ENCODE assay signal across 8 mouse cellular contexts in the genomic region with DNA sequence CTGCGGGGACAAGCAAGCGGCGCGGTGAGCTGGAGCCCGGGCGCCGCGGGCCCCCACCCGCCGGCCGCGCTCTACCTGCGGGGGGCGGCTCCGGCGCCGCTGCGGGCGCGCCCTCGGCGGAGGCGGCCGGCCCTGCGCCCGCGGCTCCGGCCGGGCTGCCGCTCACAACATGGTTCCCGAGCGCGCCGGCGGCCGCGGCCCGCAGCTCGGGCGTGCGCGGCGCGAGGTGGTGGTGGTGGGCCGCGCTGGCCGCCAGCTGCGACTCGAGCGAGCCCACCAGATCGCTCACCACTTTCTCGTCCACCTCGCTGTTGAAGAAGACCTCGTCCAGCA. TPM values are rescaled to one million over a fixed set of nuclear protein-coding genes. Genes with fewer than 3 reads are reported as not detected.
DNase-seq lines count a peak whose midpoint lies in the region; ATAC-seq and TF ChIP-seq lines count a peak whose summit lies in the region.

No protein-coding gene starts in this region.

- TF ChIP-seq CTCF in liver, adult 2 months (IDR thresholded peaks at IDR 0.05; ENCODE audit: low read depth, low read length): no peak

- H3K79me2 ChIP-seq in liver, adult 2 months (ENCODE audit: control insufficient read depth, insufficient read depth, low read length): peaks cover 29% of the 10 kb centered on the region

- peak overlapping the region; percentile 90 for H3K27ac ChIP-seq in liver, adult 2 months (replicated peaks; ENCODE audit: insufficient read depth, low read depth, low read length)
- H3K27ac ChIP-seq in embryonic facial prominence, embryonic 12.5 days: peak overlapping the region; percentile 95
- peak overlapping the region; percentile 96 for H3K27ac ChIP-seq in intestine, embryonic 14.5 days (ENCODE audit: low read depth)
- peak overlapping the region; percentile 98 for H3K27ac ChIP-seq in neural tube, embryonic 13.5 days (replicated peaks)

- no peak for TF ChIP-seq POLR2A in liver, adult 2 months (IDR thresholded peaks at IDR 0.05; ENCODE audit: extremely low read depth, insufficient read depth, low read length)

- 10% methylated on average over 53 of the region's 54 CpGs for WGBS in liver, adult 2 months
- under 1% methylated on average over 29 of the region's 54 CpGs for WGBS in embryonic facial prominence, embryonic 12.5 days
- under 1% methylated on average over 33 of the region's 54 CpGs for WGBS in intestine, embryonic 14.5 days
- under 1% methylated on average over 27 of the region's 54 CpGs for WGBS in neural tube, embryonic 13.5 days

- H3K4me1 ChIP-seq in liver, adult 2 months (ENCODE audit: control insufficient read depth, insufficient read depth, low read length): peaks cover 30% of the 10 kb centered on the region
- peaks cover 29% of the 10 kb centered on the region for H3K4me1 ChIP-seq in embryonic facial prominence, embryonic 12.5 days
- H3K4me1 ChIP-seq in intestine, embryonic 14.5 days (replicated peaks; ENCODE audit: control insufficient read depth, insufficient read depth, low read length): peaks cover 22% of the 10 kb centered on the region
- peaks cover 52% of the 10 kb centered on the region for H3K4me1 ChIP-seq in neural tube, embryonic 13.5 days (replicated peaks)

- DNase-seq in liver, adult 2 months (ENCODE audit: extremely low read depth, low read depth, low spot score): no peak
- DNase-seq in liver: no peak
- no peak for DNase-seq in intestine, embryonic 14.5 days (ENCODE audit: low spot score)
- no peak for DNase-seq in frontal cortex, postnatal 25 days (ENCODE audit: low spot score in 2 of 2)
- DNase-seq in cerebellum, adult 8-10 months: no peak
- no peak for DNase-seq in layer of hippocampus, postnatal 14 days (ENCODE audit: low spot score in 2 of 2)

- H3K27me3 ChIP-seq in liver, adult 2 months (ENCODE audit: control insufficient read depth, insufficient read depth, low read length): no peaks in the 10 kb centered on the region
- no peaks in the 10 kb centered on the region for H3K27me3 ChIP-seq in embryonic facial prominence, embryonic 12.5 days
- H3K27me3 ChIP-seq in intestine, embryonic 14.5 days (replicated peaks; ENCODE audit: control insufficient read depth, insufficient read depth, low read length): no peaks in the 10 kb centered on the region
- no peaks in the 10 kb centered on the region for H3K27me3 ChIP-seq in neural tube, embryonic 13.5 days

- H3K4me2 ChIP-seq in embryonic facial prominence, embryonic 12.5 days (replicated peaks): peak overlapping the region; percentile 53
- H3K4me2 ChIP-seq in intestine, embryonic 14.5 days (ENCODE audit: low read length): peak overlapping the region; percentile 97
- H3K4me2 ChIP-seq in neural tube, embryonic 13.5 days: peak overlapping the region; percentile 99

- peak overlapping the region; percentile 99 for H3K9ac ChIP-seq in liver, adult 2 months (ENCODE audit: low read depth, low read length)
- peak overlapping the region; percentile 83 for H3K9ac ChIP-seq in embryonic facial prominence, embryonic 12.5 days
- H3K9ac ChIP-seq in intestine, embryonic 14.5 days (ENCODE audit: low read length): peak overlapping the region; percentile 97
- H3K9ac ChIP-seq in neural tube, embryonic 13.5 days: peak overlapping the region; percentile 94

- no peak; the same call in 1 of the 2 replicates for ATAC-seq in embryonic facial prominence, embryonic 12.5 days (ENCODE audit: insufficient number of reproducible peaks, insufficient read depth, low FRiP score, low TSS enrichment)
- peak; percentile 53 for ATAC-seq in intestine, embryonic 14.5 days (replicated peaks; ENCODE audit: low FRiP score, low TSS enrichment, low read depth)
- no peak for ATAC-seq in neural tube, embryonic 13.5 days (ENCODE audit: low read depth)

- peak overlapping the region; percentile 98 for H3K4me3 ChIP-seq in liver, adult 2 months (ENCODE audit: insufficient read depth, low read depth, low read length)
- peak overlapping the region; percentile 73 for H3K4me3 ChIP-seq in embryonic facial prominence, embryonic 12.5 days
- peak overlapping the region; percentile 75 for H3K4me3 ChIP-seq in intestine, embryonic 14.5 days (ENCODE audit: low read depth, low read length)
- peak overlapping the region; percentile 86 for H3K4me3 ChIP-seq in neural tube, embryonic 13.5 days

- H3K9me3 ChIP-seq in embryonic facial prominence, embryonic 12.5 days: no peaks in the 10 kb centered on the region
- H3K9me3 ChIP-seq in intestine, embryonic 14.5 days (ENCODE audit: control insufficient read depth, low read length): no peaks in the 10 kb centered on the region
- H3K9me3 ChIP-seq in neural tube, embryonic 13.5 days: no peaks in the 10 kb centered on the region

- no peaks in the 10 kb centered on the region for H3K36me3 ChIP-seq in liver, adult 2 months (ENCODE audit: control insufficient read depth, insufficient read depth, low read length)
- H3K36me3 ChIP-seq in embryonic facial prominence, embryonic 12.5 days: no peaks in the 10 kb centered on the region
- no peaks in the 10 kb centered on the region for H3K36me3 ChIP-seq in intestine, embryonic 14.5 days (ENCODE audit: control insufficient read depth, insufficient read depth, low read length)
- H3K36me3 ChIP-seq in neural tube, embryonic 13.5 days: no peaks in the 10 kb centered on the region

RNA-seq across cellular contexts. Expression of a gene that starts 0.2 kb away (rescaled TPM):
- total RNA-seq in liver, adult 2 months (2014; rRNA removed): 4.0 and 4.2 TPM in 2 replicates
- polyA plus RNA-seq in liver, adult 2 months (2012; rRNA removed): 3.9 and 4.3 TPM in 2 replicates
- polyA plus RNA-seq in embryonic facial prominence, embryonic 12.5 days (2016; fragmentation: Nextera tagmentation; extraction: Ambion mirVana): 3.8 TPM in 2 replicates
- polyA plus RNA-seq in intestine, embryonic 14.5 days (2014; fragmentation: Nextera tagmentation; extraction: Ambion mirVana): 5.2 and 5.4 TPM in 2 replicates
- 3.7 and 4.1 TPM in 2 replicates for polyA plus RNA-seq in neural tube, embryonic 13.5 days (2015; fragmentation: Nextera tagmentation; extraction: Ambion mirVana)
- total RNA-seq in layer of hippocampus, postnatal 14 days (2021): 10 to 100 TPM; 17.9 to 18.5 TPM

RNA-seq across cellular contexts. Expression of a gene that starts 48.5 kb away (rescaled TPM):
- total RNA-seq in liver, adult 2 months (2014; rRNA removed): 15.0 and 19.3 TPM in 2 replicates
- polyA plus RNA-seq in liver, adult 2 months (2012; rRNA removed): 14.5 and 15.4 TPM in 2 replicates
- polyA plus RNA-seq in embryonic facial prominence, embryonic 12.5 days (2016; fragmentation: Nextera tagmentation; extraction: Ambion mirVana): 13.1 and 14.9 TPM in 2 replicates
- polyA plus RNA-seq in intestine, embryonic 14.5 days (2014; fragmentation: Nextera tagmentation; extraction: Ambion mirVana): 6.2 and 6.3 TPM in 2 replicates
- 19.7 and 20.6 TPM in 2 replicates for polyA plus RNA-seq in neural tube, embryonic 13.5 days (2015; fragmentation: Nextera tagmentation; extraction: Ambion mirVana)
- 100 to 1,000 TPM; 110 to 112 TPM for total RNA-seq in layer of hippocampus, postnatal 14 days (2021)
